Mouse (Mus musculus) megakaryocyte, embryonic 14.5 days (primary cell): ENCODE data around the gene Sfxn3.

Experiments used
- FLI1 ChIP-seq: IDR thresholded peaks from 2 replicates; pipeline ENCODE4 v1.6.1; 2012; ENCODE audit warnings: low read length, inconsistent platforms, mixed read lengths
- GATA1 ChIP-seq: IDR thresholded peaks from 3 replicates; pipeline ENCODE4 v1.6.1; 2012; ENCODE audit warnings: mixed read lengths, low read length, inconsistent platforms, borderline replicate concordance

DNA sequence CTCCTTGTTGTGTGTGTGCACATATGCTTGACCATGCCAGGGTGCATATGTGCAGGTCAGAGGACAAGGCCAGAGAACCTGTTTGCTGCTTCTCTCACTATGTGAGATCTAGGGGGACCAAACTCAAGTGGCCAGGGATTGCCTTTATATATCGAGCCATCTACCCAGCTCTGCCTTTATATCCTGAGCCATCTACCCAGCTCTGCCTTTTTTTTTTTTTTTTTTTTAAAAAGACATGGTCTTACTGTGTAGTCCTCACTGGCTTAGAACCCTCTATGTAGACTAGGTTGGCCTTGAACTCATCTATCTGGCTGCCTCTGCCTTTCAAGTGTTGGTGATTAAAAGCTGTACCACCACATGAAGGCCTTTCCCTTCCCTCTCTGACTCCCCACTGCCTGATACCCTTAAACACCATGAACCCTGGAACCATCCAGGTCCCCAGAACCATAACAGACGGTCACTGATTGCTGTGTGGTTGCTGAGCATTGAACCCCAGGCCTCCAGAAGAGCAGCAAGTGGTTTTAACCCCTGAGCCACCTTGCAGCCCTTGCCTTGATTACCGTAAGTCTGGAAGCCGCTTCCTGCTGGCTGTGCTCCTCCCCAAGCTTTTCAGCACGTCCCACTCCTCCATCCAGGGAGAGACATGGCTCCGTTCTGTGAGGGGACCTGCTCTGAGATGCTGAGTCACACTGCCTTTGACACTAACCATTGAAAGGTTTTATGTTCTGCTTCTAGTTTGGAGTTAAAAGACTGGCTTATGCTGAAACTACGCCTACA, 43.4 kb upstream of the Sfxn3 start:
- TF ChIP-seq GATA1, result no peak
- TF ChIP-seq FLI1, result no peak
